Mouse (Mus musculus) gastrocnemius, postnatal 25 days (tissue): ENCODE results near the gene Agap1. TPM values are rescaled to one million over a fixed set of nuclear protein-coding genes. Genes with fewer than 3 reads are reported as not detected.
A peak's percentile ranks its signal among the peaks of the same experiment; 100 is the strongest.

Experiments
- DNase-seq: peaks from one replicate; pipeline ENCODE4 v3.0.0; 2022
- total RNA-seq, 2 experiments: library from RNA; stranded (reverse); gene quantifications; 1 replicate in 1 of 2; 2 replicates in 1 of 2; pipeline ENCODE4 v1.2.3; 2021

Agap1 gene
- total RNA-seq, 2 experiments from 2014 or later, result 15.1 to 21.8 TPM

DNA sequence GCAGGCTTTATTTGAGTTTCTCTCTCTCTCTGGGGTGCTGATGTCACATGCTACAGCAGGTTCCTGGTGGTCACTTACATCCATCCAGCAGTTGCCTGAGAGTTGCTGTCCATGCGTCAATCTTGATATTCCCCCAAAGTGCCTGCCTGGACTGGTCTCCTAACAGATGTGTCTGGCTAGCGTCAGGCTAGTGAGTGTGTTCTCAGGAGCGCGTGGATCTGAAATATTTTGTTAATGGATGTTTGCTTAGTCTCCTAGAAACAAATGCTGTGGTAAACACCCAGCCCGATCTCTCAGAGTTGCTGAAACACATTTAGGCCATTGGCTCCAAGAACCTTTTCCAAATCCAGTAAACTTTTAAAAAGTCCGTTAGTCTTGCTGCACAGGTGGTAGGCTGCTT, 161.9 kb downstream of the Agap1 start:
- DNase-seq, result peak; percentile 44

DNA sequence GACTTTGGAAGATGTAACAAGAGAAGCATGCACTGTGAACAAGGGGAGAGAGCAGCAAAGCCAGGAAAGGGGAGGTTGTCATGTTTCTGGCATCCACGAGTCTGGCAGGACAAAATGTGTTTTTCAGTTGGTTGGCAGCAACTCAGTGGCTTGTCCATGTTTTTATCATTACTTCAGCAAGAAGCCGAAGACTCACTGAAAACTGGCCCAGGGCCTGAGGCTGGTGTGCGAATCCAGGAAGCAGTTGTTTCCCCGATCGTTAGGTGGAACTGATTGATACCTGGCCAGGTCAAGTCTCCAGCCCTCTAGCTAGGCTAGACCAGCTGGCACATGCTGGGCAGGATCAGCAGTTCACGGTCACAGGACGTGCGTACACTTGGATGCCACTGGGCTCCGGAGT, 162.7 kb downstream of the Agap1 start:
- DNase-seq, result peak; percentile 83

GRCm38 (mm10) chr1:89619963-89620362, 165.4 kb downstream of the Agap1 start:
- no peak for DNase-seq

DNA sequence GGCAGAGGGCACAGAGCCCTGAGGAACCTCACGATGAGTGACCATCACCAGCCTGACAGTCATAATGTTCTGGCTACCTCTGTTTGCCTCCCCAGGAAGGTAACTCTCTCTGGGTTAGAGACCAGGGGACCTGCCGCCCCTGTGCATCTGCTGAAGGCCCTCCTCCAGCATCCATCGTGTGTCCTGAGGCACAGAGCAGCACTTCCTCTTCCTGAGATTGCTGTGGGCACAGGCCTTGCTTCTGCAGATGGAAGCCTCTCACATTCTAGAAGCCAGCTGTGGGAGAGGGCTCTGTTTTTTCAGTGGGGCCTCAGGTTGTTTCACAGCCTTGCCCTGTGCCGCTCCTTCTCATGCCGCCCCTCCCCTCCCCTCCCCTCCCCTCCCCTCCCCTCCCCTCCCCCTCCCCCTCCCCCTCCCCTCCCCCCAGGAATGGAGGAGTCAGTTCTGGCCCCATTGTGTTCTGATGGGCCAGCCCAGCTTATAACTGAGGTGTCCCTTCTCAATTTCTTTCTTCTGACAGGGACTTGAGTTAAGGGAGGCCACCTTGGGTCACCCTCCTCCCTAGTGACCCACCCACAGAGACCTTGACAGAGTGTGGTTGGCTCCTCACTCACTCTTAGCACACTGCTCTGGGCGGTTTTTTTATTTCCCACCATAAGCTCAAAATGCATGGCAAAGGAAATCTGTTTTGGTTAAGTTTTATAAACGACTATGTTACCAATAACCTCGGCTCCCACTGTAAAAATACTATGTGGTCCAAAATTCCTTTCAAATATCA, 166.6 kb downstream of the Agap1 start:
- DNase-seq, result no peak

DNA sequence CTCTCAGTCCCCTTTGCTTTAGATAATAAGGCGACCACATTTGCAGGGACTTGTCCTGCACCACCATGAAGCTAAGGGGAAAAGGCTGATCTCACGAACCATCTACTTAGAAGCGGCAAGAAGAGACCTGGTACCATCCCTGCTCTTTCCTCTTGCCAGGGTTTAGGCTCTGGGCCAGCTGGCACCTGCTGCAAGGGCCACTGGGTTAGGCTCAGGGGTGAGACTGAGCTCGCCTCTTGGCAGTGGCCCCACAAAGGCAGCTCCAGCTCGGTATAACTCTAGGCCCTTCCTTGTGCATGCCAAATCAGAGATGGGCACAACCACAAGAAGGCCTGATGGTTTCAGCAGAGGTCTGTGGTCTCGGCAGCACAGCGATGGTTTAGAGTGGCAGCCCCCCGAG, 167.3 kb downstream of the Agap1 start:
- DNase-seq, result peak; percentile 88

GRCm38 (mm10) chr1:89622801-89623200, 168.2 kb downstream of the Agap1 start:
- DNase-seq, result peak; percentile 53

DNA sequence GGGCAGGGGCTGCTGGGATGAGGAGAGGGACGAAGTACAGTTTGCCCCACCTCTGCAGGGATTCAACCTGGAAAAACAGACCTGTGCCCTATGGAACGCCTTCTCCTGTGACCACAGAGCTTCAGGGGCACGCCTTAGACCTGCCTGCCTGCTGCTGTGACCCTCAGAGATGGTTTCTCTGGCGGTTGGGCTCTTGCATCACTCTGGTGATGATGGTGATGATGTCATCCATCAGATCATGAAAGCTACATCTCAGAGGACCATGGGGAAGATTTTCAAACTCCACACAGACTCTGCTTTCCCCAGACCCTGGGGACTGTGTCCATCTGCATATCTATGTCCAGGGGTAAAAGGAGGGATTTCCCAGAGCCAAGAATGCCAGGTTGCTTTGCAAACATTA, 170.7 kb downstream of the Agap1 start:
- no peak for DNase-seq

- DNase-seq, result no peak
Observed at GRCm38 (mm10) chr1:89625967-89626366, 171.4 kb downstream of the Agap1 start.

DNA sequence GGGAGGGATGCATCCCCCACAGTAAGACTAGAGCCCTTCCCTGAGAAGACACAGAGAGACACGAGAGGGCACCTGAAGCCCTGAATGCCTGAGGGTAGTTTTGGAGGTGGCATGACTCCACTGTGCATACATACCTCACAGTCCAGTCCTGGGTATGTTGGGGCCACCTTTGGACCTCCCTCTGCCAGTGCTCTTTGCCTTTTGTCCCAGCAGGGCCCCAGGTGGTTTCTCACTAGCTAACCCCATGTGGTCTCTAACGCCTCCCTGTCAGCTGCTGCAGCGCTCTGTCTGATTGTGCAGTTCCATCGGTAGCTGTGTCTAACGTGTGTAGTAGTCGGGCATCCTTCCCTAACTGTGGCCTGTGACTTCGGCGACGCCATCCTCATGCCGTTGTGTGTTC, 172.3 kb downstream of the Agap1 start:
- DNase-seq, result no peak

DNA sequence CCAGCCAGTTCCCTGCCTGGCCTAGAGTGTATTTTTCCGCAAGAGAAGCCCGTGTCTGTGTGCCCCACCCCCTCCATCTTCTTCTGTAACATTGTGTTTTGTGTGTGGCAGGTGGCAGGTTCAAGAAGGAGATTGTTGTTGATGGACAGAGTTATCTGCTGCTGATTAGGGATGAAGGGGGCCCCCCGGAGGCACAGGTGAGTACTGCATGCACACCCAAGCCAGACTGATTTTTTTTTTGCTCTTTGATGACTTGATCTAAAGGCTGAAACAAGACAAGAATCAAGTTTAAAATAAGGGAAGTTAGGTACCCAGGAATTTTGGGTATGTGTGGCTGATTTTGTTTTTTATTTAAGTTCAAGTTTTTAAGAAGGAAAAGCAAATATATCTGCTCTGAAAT, 173.0 kb downstream of the Agap1 start:
- no peak for DNase-seq

- DNase-seq, result no peak
Observed at GRCm38 (mm10) chr1:89630836-89631235, 176.2 kb downstream of the Agap1 start.

GRCm38 (mm10) chr1:89631747-89632146, 177.1 kb downstream of the Agap1 start:
- DNase-seq, result no peak

GRCm38 (mm10) chr1:89634055-89634454, 179.4 kb downstream of the Agap1 start:
- DNase-seq, result no peak

- DNase-seq, result no peak
Observed at GRCm38 (mm10) chr1:89635131-89635530, 180.5 kb downstream of the Agap1 start.

- DNase-seq, result peak; percentile 52
Observed at GRCm38 (mm10) chr1:89637670-89638069, 183.1 kb downstream of the Agap1 start.

GRCm38 (mm10) chr1:89643445-89644100, 189.0 kb downstream of the Agap1 start:
- DNase-seq, result no peak

DNA sequence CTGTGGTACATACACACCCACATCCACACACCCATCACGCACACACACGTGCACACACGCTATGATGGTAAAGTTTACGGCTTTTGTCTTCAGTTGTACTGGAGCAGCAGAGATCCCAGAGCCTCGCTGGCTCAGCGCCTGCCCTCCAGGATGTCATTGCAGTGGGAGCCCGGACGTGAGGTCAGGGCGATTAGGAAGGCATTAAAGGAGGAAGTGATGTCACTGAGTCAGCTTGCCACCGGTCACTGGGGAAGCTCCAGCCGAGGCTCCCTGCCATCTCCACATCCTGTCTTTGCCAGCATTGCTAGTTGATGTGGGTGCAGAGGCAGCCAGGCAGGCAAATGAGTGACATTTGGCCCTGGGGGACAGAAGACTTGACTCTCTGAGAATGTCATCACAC, 189.5 kb downstream of the Agap1 start:
- DNase-seq, result peak; percentile 65

DNA sequence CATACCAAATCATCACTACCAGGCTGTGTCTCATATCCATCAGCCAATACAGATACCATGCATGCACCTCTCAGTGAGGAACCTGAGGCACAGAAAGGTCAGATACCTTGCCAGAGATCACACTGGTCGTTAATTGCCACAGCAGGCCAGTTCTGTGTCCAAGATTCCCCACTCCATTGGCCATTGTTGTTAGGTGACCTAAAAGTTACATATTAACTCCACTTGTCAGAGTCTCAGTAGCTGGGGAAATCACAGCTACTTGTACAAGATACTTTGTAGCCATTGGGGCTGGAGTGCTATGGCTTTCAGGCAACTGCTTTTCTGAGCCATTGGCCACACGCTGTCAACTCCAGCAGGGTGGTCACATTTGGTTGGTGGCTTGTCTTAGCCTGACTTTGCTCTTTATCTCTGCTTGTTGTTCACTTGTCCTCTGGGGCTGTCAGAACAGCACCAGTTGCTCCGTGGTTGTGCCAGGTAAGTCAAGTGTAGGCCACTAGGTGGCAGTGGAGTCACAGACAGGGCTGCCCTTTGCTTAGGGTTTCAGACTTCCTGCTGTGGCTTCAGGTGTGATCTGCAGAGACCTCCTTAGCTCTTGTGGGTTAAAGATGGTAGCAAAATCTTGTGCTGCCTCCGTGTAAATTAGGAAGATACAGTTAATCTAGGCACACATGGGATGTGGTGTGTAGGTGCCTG, 191.9 kb downstream of the Agap1 start:
- peak; percentile 57 for DNase-seq

DNA sequence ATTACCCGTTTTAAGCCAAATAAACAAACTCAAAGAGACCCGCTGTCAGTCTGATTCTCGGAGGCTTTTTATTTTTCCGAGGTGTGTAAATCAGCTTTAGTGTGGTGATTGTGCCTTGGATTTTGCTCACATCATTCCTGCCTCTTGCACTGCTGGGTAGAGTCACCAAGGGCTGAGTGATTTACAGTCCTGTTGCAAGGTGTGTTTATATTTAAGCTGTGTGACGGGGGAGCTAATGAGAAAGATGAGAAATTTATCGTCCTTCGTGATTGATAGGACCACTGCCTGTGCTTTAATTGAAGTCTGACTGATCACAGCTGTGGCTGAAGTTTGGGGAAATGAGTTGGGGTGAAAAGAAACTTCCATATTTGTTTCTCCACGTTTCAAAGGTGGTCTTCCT, 192.9 kb downstream of the Agap1 start:
- no peak for DNase-seq

DNA sequence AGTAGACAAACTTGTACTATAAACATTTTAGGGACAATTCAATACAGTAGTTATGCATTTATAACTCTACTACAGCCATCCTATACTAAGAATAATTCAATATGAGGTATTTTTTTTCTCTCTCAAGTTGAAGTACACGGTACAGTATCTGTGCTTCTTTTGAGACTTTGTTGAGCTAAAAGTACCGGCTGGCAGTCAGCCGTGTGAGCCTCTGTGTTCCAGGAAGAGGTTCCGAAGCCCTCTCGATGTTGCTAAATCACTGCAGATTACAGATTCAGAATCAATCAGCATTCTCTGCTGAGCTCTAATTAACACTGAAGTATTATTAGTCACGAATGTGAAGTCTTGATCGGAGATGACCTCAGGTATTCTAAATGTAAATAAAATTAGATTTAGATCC, 196.0 kb downstream of the Agap1 start:
- no peak for DNase-seq

DNA sequence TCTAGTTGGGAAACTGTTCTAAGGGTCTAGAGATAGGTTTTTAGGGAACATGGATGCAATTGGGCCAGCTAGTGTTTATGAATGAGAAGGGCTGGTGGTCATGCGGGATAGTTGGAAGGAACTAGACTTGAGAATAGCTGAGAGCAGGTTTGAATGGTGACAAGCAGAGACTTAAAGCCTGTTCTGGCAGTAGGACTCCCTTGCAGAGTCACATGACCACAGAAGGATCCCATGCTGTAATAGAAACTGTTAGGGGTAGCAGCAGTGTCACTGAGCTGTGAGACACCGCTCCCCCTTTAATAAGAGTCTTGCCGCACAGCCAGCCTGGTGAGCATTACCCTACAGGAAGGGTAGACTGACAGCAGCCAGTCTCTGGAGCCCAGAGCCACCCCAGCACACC, 201.6 kb downstream of the Agap1 start:
- no peak for DNase-seq

DNA sequence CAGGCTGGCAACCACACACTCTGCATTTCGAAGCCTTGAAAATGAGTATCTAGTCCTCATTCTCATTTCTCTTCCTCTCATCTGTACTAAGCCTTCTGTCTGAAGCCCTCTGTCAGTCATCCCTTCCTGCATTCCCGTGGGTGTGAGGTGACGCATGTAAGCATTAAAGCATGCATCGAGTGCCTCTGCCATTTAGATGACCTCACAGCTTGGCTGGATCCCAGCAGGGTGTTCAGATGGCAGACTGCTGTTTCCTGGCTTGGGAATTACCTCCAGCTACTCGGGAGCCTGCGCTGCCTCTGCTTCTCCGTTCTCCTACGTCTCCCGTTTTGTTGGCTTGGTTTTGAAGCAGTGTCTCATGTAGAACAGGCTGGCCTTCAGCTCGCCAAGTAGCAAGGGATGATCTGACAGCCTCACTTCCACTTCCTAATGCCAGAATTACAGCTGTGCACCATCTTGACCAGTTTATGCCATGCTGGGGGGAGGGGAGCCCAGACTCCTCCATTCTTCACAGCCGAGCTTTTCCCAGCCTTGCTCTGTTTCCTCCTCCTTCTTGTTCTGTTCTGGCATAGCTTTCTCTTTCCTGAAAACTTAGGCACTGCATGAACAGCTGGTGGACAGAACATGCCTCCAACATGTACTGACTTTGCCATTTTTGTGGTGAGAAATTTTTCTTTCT, 202.2 kb downstream of the Agap1 start:
- DNase-seq, result peak; percentile 29

DNA sequence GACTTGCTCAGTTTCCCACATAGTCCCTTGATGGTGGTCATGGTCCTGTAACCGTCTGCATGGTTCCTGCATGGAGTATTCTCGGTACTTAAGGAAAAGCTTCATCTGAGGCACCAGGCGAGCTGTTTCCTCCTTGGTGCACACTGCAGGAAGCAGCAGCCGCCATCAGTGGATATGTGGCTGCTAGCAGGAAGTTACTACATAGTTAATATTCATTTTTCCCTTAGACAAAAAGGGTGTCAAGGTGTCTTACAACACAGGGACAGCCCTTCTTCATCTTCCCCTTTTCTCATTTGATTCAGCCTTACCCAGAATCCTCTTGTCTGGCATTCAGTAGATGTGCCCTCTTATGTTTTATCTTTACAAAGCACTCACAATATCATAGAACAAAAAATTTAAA, 206.2 kb downstream of the Agap1 start:
- no peak for DNase-seq
